Mouse (Mus musculus): ENCODE measurements around the gene Ndfip2.

GRCm38 (mm10) chr14:105322829-105323228, 64.5 kb downstream of the Ndfip2 start:
- TF ChIP-seq CTCF (IDR thresholded peaks at IDR 0.05; ENCODE audit: low read depth) (no peak), EP300 (IDR thresholded peaks at IDR 0.05; ENCODE audit: low read depth) (no peak)

Measured in heart, postnatal 0 days (tissue).